Mouse (Mus musculus): ENCODE measurements around the gene Hadh. TPM values are rescaled to one million over a fixed set of nuclear protein-coding genes. Genes with fewer than 3 reads are reported as not detected.

Gene Hadh
- total and polyA plus RNA-seq, 3 experiments = 43.6 to 79.8 (median 66.7) TPM

GRCm38 (mm10) chr3:131310572-131310971 lies 38.7 kb upstream of the Hadh start:
- ATAC-seq (ENCODE audit: extremely low read depth, insufficient number of reproducible peaks, low FRiP score, poor library complexity, severe bottlenecking) (no peak), DNase-seq (ENCODE audit: low spot score) (no peak)
- no peaks in the 10 kb centered on the region for H3K27me3 ChIP-seq (ENCODE audit: insufficient read depth, low read length)
- H3K4me1 ChIP-seq (ENCODE audit: insufficient read depth, low read depth, low read length) = no peaks in the 10 kb centered on the region
- TF ChIP-seq POLR2AphosphoS5 (IDR thresholded peaks at IDR 0.05; ENCODE audit: insufficient replicate concordance, low read depth, low read length) = no peak
- no peak for TF ChIP-seq GATA1 (IDR thresholded peaks at IDR 0.05; ENCODE audit: borderline replicate concordance, low read length)
- TF ChIP-seq CTCF (IDR thresholded peaks at IDR 0.05; ENCODE audit: low read depth, low read length) = no peak
- TF ChIP-seq GATA2 (IDR thresholded peaks at IDR 0.05; ENCODE audit: borderline replicate concordance, low read depth, low read length) = no peak
- no peak for TF ChIP-seq TAL1 (conservative IDR thresholded peaks at IDR 0.05; ENCODE audit: low read depth, low read length)
- H3K4me3 ChIP-seq (ENCODE audit: low read depth, low read length) = no peak overlapping the region
- H3K9me3 ChIP-seq (replicated peaks) = peaks cover 43% of the 10 kb centered on the region
- no peaks in the 10 kb centered on the region for H3K36me3 ChIP-seq (replicated peaks)

GRCm38 (mm10) chr3:131307811-131308210 lies 35.9 kb upstream of the Hadh start:
- Histone ChIP-seq H3K9me3 (replicated peaks) (peaks cover 37% of the 10 kb centered on the region), H3K36me3 (replicated peaks) (no peaks in the 10 kb centered on the region), H3K4me1 (ENCODE audit: insufficient read depth, low read depth, low read length) (no peaks in the 10 kb centered on the region), H3K27me3 (ENCODE audit: insufficient read depth, low read length) (no peaks in the 10 kb centered on the region), H3K4me3 (ENCODE audit: low read depth, low read length) (no peak overlapping the region)
- ATAC-seq (ENCODE audit: extremely low read depth, insufficient number of reproducible peaks, low FRiP score, poor library complexity, severe bottlenecking) = no peak
- no peak for TF ChIP-seq POLR2AphosphoS5 (IDR thresholded peaks at IDR 0.05; ENCODE audit: insufficient replicate concordance, low read depth, low read length)
- TF ChIP-seq GATA2 (IDR thresholded peaks at IDR 0.05; ENCODE audit: borderline replicate concordance, low read depth, low read length) = no peak
- TF ChIP-seq GATA1 (IDR thresholded peaks at IDR 0.05; ENCODE audit: borderline replicate concordance, low read length) = no peak
- TF ChIP-seq CTCF (IDR thresholded peaks at IDR 0.05; ENCODE audit: low read depth, low read length) = no peak
- no peak for DNase-seq (ENCODE audit: low spot score)

GRCm38 (mm10) chr3:131306255-131306654 lies 34.4 kb upstream of the Hadh start:
- Histone ChIP-seq H3K4me1 (ENCODE audit: insufficient read depth, low read depth, low read length) (no peaks in the 10 kb centered on the region), H3K9me3 (replicated peaks) (peaks cover 36% of the 10 kb centered on the region), H3K27me3 (ENCODE audit: insufficient read depth, low read length) (no peaks in the 10 kb centered on the region), H3K36me3 (replicated peaks) (no peaks in the 10 kb centered on the region), H3K4me3 (ENCODE audit: low read depth, low read length) (no peak overlapping the region)
- DNase-seq (ENCODE audit: low spot score) (no peak), ATAC-seq (ENCODE audit: extremely low read depth, insufficient number of reproducible peaks, low FRiP score, poor library complexity, severe bottlenecking) (no peak)
- no peak for TF ChIP-seq TAL1 (conservative IDR thresholded peaks at IDR 0.05; ENCODE audit: low read depth, low read length)
- no peak for TF ChIP-seq CTCF (IDR thresholded peaks at IDR 0.05; ENCODE audit: low read depth, low read length)
- no peak for TF ChIP-seq POLR2AphosphoS5 (IDR thresholded peaks at IDR 0.05; ENCODE audit: insufficient replicate concordance, low read depth, low read length)
- no peak for TF ChIP-seq GATA2 (IDR thresholded peaks at IDR 0.05; ENCODE audit: borderline replicate concordance, low read depth, low read length)
- no peak for TF ChIP-seq GATA1 (IDR thresholded peaks at IDR 0.05; ENCODE audit: borderline replicate concordance, low read length)

GRCm38 (mm10) chr3:131303320-131303714 lies 31.4 kb upstream of the Hadh start:
- Histone ChIP-seq H3K27me3 (ENCODE audit: insufficient read depth, low read length) (no peaks in the 10 kb centered on the region), H3K4me1 (ENCODE audit: insufficient read depth, low read depth, low read length) (no peaks in the 10 kb centered on the region), H3K4me3 (ENCODE audit: low read depth, low read length) (peak overlapping the region; percentile 17; the same call in 1 of the 2 replicates), H3K36me3 (replicated peaks) (no peaks in the 10 kb centered on the region), H3K9me3 (replicated peaks) (peaks cover 26% of the 10 kb centered on the region)
- TF ChIP-seq GATA2 (IDR thresholded peaks at IDR 0.05; ENCODE audit: borderline replicate concordance, low read depth, low read length) (no peak), GATA1 (IDR thresholded peaks at IDR 0.05; ENCODE audit: borderline replicate concordance, low read length) (no peak), TAL1 (conservative IDR thresholded peaks at IDR 0.05; ENCODE audit: low read depth, low read length) (no peak), CTCF (IDR thresholded peaks at IDR 0.05; ENCODE audit: low read depth, low read length) (no peak), POLR2AphosphoS5 (IDR thresholded peaks at IDR 0.05; ENCODE audit: insufficient replicate concordance, low read depth, low read length) (no peak)
- DNase-seq (ENCODE audit: low spot score) (no peak), ATAC-seq (ENCODE audit: extremely low read depth, insufficient number of reproducible peaks, low FRiP score, poor library complexity, severe bottlenecking) (no peak)

- H3K36me3 ChIP-seq (replicated peaks) = no peaks in the 10 kb centered on the region
- no peaks in the 10 kb centered on the region for H3K4me1 ChIP-seq (ENCODE audit: insufficient read depth, low read depth, low read length)
- H3K4me3 ChIP-seq (ENCODE audit: low read depth, low read length) = peak within 1 kb of the TSS; percentile 17; the same call in 1 of the 2 replicates
- no peak for ATAC-seq (ENCODE audit: extremely low read depth, insufficient number of reproducible peaks, low FRiP score, poor library complexity, severe bottlenecking)
- DNase-seq (ENCODE audit: low spot score) = no peak
- peaks cover 24% of the 10 kb centered on the region for H3K9me3 ChIP-seq (replicated peaks)
- no peak for TF ChIP-seq TAL1 (conservative IDR thresholded peaks at IDR 0.05; ENCODE audit: low read depth, low read length)
- H3K27me3 ChIP-seq (ENCODE audit: insufficient read depth, low read length) = no peaks in the 10 kb centered on the region
Observed at GRCm38 (mm10) chr3:131302452-131303319, 30.8 kb upstream of the Hadh start, which contains the start of gene Cyp2u1. Cyp2u1 (minus strand) TSS chr3:131303227.

- Histone ChIP-seq H3K36me3 (replicated peaks) (no peaks in the 10 kb centered on the region), H3K4me1 (ENCODE audit: insufficient read depth, low read depth, low read length) (no peaks in the 10 kb centered on the region), H3K9me3 (replicated peaks) (peaks cover 30% of the 10 kb centered on the region), H3K4me3 (ENCODE audit: low read depth, low read length) (no peak overlapping the region), H3K27me3 (ENCODE audit: insufficient read depth, low read length) (no peaks in the 10 kb centered on the region)
- TF ChIP-seq GATA1 (IDR thresholded peaks at IDR 0.05; ENCODE audit: borderline replicate concordance, low read length) (no peak), TAL1 (conservative IDR thresholded peaks at IDR 0.05; ENCODE audit: low read depth, low read length) (no peak), CTCF (IDR thresholded peaks at IDR 0.05; ENCODE audit: low read depth, low read length) (peak; percentile 24)
- peak; percentile 21 for DNase-seq (ENCODE audit: low spot score)
- peak; percentile 61 for ATAC-seq (ENCODE audit: extremely low read depth, insufficient number of reproducible peaks, low FRiP score, poor library complexity, severe bottlenecking)
Observed at GRCm38 (mm10) chr3:131299908-131300307, 28.0 kb upstream of the Hadh start.
